Mouse (Mus musculus) ovary, postnatal 10 days (tissue): Measurements from ENCODE around the gene BC048562.

Experiments used
- DNase-seq: peaks from one replicate; pipeline ENCODE4 v3.0.0; 2022; ENCODE audit warnings: low spot score

The BC048562 gene

DNA sequence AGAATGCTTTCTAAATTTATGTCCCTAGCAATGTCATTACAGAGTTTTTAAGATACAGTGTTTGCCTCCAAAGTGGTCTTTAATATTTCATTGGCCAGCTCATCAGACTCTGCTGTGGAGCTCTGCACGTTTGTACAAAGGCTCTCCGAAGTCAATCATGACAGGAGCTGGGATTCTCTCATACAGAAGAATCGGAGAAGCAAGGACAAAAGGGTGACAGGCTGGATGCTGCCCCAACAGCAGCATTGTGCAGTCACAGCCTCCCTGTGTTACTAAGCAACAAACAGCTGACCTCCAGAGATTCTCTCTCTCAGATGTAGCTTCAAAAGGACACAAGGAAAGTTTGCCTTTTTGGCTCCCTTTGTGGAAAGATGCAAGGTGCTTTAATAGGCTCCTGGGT lies at the start of gene BC048562:
Gene BC048562, plus strand, starts transcription at position 301 of the 400 bp plus-strand sequence.
- no peak for DNase-seq

DNA sequence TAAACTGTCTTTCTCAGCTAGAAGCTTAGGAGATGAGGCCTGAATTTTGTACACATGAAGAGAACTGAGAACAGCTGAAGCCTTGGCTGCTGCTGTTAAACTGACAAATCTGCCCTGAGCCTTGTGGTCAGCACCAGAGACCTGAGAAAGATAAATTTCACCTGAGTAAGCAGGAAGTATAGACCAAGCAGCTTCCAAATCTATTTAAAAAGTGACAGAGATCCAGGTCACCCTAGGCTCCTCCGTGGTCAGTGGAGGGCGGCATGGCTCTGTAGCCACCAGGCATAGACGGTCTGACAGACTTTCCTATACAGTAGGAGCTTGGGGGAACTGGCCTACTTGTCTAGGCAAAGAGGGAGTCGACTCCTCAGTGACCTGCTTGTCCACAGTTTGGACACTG lies 49.5 kb upstream of the BC048562 start:
- DNase-seq, result no peak

GRCm38 (mm10) chr9:108388601-108389000 lies 47.7 kb upstream of the BC048562 start:
- DNase-seq, result no peak

GRCm38 (mm10) chr9:108389220-108389619 lies 47.1 kb upstream of the BC048562 start:
- DNase-seq, result no peak

GRCm38 (mm10) chr9:108392676-108393075 lies 43.6 kb upstream of the BC048562 start, which contains the start of gene 1700102P08Rik:
Gene 1700102P08Rik (plus strand): TSS chr9:108392805.
- no peak for DNase-seq

GRCm38 (mm10) chr9:108394191-108394590 lies 42.1 kb upstream of the BC048562 start:
- no peak for DNase-seq

DNA sequence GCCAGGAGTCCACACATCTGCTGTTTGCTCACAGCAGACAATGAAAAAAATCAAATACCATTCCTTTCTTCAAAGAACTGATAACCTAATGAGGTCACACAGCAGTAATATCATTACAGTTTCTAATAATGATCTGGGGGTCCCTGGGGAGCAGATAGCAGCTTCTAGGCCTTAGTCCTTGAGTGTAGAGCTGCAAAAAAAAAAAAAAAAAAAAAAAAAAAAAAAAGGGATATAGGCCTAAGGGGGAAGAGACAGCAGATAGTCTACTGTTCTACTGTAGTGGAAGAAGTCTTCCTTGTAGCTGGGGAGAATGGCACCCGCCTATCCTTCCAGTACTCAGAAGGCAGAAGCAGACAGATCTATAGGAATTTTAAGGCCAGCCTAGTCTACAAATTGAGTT lies 40.9 kb upstream of the BC048562 start:
- DNase-seq, result no peak

DNA sequence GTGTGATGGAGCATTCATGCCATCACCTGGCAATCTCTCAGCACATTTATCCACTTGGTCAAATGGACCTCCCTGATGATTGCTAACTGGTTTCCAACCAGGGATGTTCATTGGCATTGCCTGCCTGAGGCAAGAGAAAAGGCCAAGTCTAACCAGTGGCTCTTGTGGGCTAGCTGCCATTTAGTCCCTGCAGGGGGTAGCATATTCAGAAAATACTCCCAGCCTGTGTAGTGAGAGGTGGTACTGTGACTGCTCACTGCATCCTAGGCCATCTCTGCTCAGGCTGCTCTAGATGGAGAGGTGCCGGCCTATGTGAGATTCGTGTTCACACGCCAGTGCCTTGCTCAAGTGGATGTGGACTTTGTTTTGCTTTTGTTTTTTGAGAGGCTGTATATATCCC lies 38.0 kb upstream of the BC048562 start:
- DNase-seq, result no peak

GRCm38 (mm10) chr9:108401186-108401960 lies 34.9 kb upstream of the BC048562 start:
- no peak for DNase-seq

DNA sequence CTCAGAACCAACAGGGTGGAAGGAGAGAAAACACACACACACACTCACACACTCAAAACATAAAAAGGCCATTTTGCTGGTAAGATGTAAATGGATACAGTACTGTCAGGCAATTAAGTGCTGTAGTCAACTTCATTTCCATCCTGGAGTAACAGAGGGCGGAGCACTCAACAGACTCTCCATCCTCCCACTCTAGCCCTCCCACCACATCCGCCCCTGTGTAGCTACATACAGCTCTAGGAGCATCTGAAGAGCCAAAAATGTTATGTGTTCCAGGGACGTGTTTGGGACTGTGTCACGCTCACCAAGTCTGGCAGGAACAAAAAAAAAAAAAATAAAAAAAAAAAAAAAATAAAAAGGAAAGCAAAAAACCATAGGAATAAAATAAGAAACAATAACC lies 33.2 kb upstream of the BC048562 start:
- no peak for DNase-seq

GRCm38 (mm10) chr9:108404451-108404850 lies 31.8 kb upstream of the BC048562 start:
- no peak for DNase-seq

- DNase-seq, result no peak
Measured at GRCm38 (mm10) chr9:108409535-108409934, 26.7 kb upstream of the BC048562 start.

GRCm38 (mm10) chr9:108411381-108411942 lies 24.8 kb upstream of the BC048562 start:
- no peak for DNase-seq

DNA sequence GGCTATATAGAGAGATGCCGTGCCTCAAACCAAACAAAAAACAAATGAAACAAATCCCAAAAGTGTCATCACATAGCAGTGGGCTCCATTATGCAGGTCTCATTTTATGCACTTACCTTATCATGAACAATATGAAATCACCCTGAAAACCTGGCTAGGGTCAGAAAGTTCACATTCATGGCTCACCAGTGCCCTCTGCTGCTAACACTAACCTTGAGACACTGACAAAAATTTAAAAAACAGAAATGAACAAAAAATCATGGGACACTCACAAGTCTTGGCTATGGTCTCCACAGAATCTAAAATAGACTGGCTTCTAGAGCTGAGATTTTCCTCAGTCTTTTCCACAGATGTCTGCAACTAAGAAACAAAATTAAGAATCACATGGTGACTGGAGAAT lies 24.1 kb upstream of the BC048562 start:
- no peak for DNase-seq

GRCm38 (mm10) chr9:108428384-108428783 lies 7.9 kb upstream of the BC048562 start, which contains the start of gene Ccdc36:
Gene Ccdc36 (minus strand): TSS chr9:108428484.
- no peak for DNase-seq

GRCm38 (mm10) chr9:108431431-108432067 lies 4.7 kb upstream of the BC048562 start:
- DNase-seq, result no peak

DNA sequence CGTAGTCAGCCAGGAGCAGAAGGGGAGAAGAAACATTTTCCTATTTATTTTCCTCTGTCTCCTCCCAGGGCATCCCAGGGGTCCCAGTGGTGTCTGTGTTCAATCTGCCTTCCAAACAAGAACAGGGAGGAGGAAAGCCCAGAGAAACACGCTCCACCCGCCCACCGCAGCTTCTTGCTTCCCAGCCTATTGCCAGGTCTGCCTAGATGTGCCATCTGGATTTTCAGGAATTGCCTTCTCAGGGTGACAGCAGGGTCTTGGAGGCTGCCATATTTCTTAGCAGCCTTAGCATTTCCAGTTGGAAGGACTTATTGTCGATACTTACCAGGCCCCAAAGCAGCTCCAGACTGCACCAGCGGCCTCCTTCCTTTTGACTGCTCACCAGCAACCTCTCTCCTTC lies 2.9 kb downstream of the BC048562 start:
- DNase-seq, result no peak

- DNase-seq, result no peak
Measured at GRCm38 (mm10) chr9:108440485-108440884, 4.2 kb downstream of the BC048562 start.

DNA sequence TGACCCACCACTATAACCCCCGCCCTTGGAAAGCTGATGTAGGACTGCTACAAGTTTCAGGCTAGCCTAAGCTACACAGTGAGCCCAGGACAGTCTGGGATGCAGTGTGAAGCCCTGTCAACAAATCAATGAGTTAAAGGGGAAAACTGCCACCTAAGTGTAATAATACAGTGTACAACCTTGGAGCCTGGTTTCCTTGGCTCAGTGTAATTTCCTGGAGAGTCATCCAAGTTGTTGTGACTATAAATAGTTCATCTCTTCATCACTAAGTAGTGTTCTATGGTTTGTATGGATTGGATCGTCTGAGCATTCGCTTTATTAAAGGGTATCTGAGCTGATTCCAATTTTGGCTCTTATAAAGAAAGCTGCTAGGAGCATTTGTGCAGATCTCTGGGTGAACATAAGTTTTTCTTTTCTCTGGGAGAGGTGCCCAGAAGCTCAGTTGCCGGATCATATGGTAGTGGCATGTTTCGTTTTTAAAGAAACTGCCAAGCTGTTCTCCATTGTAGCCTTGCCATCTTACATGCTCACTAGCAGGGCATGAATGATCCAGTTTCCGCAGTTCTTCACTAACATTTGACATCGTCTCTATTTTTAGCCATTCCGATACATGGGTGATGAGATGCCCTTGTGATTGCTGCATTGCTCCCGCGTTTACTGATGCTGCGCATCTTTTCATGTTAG lies 5.1 kb downstream of the BC048562 start:
- no peak for DNase-seq

DNA sequence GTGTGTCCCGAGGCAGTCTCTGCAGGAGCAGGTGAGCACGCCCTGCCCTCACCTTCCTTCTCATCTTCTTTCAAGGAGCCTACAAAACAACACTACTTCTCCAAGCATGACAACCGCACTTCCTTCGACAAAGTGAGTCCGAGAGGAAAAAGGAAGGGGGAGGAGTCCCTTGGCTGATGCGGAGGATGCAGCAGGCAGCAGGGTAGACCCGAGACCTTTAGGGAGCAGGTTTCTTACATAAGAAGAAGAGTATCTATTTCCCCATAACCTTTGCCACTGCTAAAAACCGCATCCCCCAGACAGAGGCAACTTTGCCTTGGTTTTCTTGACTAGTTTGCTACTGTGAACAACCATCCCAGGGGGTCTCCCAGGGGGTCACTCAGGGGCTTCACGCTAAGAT lies 8.8 kb downstream of the BC048562 start:
- no peak for DNase-seq

- no peak for DNase-seq
Measured at GRCm38 (mm10) chr9:108449860-108450259, 13.6 kb downstream of the BC048562 start.

GRCm38 (mm10) chr9:108450292-108451169 lies 14.2 kb downstream of the BC048562 start:
- DNase-seq, result no peak
